Mouse (Mus musculus) liver, postnatal 0 days (tissue): ENCODE measurements around the gene Hectd1.

Source experiments
- CTCF ChIP-seq: sonication (generic); IDR thresholded peaks from 2 replicates; pipeline ENCODE4 v1.5.1; 2016; ENCODE audit warnings: antibody characterized with exemption, low read depth
- EP300 ChIP-seq: IDR thresholded peaks from 2 replicates; pipeline ENCODE4 v1.6.1; 2016; ENCODE audit warnings: antibody characterized with exemption, low read depth, mild to moderate bottlenecking

- TF ChIP-seq CTCF = no peak
- TF ChIP-seq EP300 = no peak
These were observed 18.8 kb downstream of the Hectd1 start for GRCm38 (mm10) chr12:51810564-51810963.
